Mouse (Mus musculus) kidney, postnatal 4 days (tissue): ENCODE measurements around the gene Dtnbp1.
A peak's percentile ranks its signal among the peaks of the same experiment; 100 is the strongest.

ENCODE experiments used
- DNase-seq, 2 experiments: peaks; one replicate each; pipeline ENCODE4 v3.0.0; 2021; ENCODE audit warnings: mixed read lengths in 2 of 2

Dtnbp1 gene

DNA sequence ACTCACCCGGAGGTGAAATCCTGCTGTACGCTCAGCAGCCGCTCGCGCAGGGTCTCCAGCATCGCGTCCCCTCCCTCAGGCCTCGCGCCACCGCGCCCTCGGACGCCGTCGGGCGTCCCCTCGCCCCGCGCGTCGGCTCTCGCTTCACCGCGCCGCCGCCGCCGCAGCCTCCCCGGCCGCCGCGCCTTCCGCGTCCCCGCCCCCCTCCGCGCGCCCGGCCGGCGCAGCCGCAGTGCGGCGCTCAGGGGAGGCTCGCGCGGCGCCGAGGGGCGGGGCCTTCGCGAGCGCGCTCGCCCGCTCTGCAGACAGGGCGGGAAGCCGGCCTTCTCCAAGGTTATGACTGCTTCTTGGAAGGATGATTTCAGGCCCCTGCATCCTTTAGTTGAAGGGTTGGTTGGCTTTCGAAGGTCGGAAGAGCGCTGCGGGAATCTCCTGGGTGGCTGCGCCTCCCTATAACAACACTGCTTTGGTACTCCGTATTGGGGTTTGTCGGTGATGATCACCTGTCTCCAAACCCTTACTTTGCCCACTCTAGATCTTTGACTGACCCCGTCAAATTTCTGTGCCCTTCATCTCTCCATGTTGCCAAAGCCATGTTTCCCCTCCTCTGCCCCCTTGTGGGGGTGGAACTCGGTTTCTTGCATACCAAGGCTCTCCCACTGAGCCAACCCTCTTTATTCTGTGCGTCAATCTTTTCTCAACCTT, at the start of gene Dtnbp1:
Dtnbp1 (minus strand) TSS at position 237 of the 705 bp plus-strand sequence.
- peak; percentile 84 to 90 for DNase-seq

DNA sequence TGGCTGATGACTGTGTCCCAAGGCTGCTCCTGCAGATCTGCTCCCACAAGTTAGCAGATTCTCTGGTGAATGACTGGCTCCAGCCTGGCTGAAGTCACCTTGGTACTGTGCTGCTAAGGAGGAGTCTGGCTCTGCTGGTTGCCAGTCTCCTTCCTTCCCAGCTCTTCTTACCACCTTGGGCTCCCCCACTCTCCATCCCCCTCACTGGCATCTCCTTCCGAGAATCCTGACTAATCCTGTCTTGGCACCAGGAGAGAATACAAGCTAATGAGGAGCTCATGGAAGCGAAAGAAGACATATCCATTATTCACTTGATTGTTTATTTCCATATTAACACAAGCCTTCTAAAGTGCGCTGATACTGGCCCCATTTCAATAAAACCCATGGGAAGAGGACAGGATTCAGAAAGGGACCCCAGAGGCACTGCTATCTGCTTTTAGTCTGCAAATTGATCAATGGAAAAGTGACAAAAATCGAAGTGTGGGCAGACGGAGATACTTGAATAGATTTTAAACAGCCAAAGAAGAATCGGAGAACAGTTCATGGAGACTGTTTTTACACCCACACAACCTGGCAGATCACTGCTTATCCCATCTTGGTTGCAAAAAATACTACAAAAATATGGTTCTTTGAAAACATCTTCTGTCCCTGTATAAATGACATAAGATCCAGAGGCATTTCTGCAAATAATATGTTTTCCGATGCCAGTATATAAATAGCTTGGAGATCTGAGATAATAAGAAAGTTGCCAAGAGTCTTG, 47.5 kb upstream of the Dtnbp1 start:
- DNase-seq = no peak

DNA sequence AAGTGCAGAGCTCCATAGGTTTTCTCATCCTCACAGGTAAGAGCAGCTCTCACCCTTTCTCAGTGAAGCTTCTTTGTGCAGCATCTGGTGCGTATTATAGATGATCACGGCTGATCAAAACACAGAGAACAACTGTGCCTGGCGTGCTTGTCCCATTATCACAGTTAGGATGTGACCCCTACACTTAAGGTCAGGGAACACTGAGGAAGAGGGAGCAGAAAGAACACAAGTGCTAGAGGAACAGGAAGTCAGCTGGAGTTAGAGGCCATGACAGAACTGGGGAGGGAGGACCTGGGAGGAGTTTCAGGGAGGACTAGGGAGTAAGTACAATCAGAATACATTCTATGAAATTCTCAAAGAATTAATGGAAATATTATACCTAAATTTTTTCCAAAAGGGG, 41.5 kb upstream of the Dtnbp1 start:
- no peak for DNase-seq

DNA sequence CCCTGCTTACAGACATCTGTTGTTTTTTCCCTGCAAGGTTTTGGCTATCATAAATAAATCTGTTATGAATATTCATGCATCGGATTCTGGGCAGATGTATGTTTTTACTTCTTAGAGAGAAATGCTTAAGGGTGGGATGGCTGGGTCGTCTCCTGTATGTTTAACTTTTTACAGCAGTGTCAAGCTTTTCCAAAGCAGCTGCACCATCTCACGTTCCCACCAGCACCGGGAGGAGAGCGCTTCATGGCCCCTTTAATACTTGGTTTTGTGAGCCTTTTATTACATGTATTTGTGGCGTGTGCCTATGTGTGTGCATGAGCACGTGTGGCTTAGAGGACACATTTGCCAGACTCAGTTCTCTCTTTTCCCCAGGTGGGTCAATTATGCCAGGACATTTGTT, 38.8 kb upstream of the Dtnbp1 start:
- DNase-seq = peak; percentile 17 to 21

DNA sequence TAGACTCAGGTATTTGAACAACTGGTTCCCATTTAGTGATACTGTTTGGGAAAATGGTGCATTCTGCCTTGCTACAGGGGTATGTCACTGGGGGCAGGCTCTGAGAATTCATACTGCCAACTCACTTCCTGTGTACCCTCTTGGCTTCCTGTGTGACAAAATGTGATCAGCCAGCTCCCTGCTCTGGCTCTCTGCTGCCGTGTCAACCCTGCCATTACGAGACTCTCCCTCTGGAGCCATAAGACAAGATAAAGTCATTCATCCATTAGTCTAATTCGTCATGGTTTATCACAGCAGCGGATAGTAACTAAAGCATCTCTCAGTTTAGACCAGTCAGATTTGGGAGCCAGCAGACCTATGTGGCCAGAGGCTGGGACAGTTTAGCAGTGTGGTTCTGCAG, 38.2 kb upstream of the Dtnbp1 start:
- no peak for DNase-seq

DNA sequence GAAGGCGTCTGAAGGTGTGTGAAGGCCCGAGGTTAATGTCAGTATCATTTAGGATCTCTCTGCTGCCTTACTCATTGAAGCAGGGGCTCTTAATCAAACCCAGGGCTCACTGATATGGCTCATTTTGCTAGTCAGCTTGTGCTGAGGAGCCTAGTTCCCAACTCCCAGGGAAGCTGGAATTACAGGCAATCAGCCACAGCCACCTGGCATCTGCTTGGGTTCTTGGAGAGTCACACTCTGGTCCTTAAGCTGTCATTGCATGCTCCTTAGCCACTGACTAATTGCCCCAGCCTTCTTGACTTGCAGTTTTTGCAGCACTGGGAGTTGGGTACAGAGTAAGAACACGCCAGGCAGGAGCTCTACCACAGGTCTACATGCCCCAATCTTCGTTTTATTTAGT, 34.5 kb upstream of the Dtnbp1 start:
- DNase-seq = no peak

DNA sequence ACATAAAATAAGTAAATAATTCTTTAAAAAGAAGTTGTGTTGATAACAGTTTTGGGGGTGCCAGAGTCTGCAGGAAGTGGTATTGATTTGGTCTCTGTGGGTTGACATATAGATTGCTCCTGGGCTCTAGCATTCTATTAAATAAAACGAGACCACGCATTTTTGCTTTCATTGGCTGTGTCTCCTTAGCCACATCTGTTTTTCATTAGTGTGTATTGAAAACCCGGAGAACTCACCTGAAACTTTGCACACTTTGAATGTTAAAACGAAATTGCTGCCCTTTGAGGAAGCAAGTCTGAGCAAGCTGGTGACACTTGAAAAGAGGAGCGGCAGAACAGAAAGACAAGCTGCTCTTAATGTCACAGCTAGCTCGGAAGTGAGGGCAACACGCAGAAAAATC, 32.8 kb upstream of the Dtnbp1 start:
- no peak for DNase-seq

DNA sequence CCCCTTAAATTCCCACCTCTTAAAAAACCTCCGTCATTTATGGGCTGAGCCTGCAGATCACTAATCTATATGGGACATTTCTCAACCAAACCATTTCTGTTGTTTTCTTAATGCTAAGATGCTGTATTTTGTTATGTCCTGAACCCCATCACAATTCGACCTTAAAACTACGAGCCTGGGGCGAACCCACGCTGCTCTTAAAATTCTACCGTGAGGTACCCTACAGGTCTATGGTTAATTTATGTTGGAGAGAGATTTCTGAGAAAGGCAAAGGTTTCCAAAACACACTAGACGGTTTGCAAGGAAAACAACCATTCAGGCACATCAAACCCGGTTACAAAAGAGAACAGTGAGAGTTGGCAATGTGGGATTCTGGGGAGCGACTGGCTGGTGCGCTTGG, 31.4 kb upstream of the Dtnbp1 start:
- DNase-seq = no peak

DNA sequence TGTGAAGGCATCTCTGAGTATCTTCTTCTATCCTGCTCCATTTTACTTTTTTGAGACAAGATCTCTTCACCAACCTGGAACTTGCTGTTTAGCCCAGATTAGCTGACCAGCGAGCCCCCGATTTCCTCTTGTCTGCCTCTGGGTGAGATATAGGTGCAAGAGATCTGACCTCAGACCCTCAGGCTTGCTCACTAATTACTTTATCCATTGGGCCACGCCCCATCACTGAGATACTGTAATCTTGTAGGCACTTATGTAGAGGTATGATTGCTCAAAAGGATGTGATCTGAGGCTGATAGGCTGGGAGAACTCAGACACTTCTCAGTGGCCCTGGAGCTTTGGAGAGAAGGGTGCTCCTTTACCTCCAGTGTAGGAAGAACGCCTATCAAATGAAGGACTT, 30.5 kb upstream of the Dtnbp1 start:
- DNase-seq = no peak

DNA sequence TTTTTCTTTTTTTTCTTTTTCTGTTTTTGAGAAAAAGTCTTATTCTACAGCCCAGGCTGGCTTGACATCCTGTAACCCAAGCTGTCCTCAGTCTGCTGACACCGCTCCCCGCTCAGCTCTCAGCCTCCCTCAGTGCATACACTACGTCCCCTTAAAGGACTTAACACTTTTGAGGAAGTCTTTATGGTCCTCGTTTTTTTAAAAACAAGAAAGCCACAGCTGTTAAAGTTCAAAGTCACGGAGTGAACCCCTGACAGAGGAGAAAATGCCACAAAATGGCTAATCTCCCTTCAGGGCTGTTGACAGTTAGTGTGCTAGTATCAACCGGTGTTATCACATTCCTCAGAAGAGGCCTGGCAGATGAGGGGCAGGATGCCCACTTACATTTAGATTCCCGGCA, 29.8 kb upstream of the Dtnbp1 start:
- DNase-seq = peak; percentile 24 to 41

DNA sequence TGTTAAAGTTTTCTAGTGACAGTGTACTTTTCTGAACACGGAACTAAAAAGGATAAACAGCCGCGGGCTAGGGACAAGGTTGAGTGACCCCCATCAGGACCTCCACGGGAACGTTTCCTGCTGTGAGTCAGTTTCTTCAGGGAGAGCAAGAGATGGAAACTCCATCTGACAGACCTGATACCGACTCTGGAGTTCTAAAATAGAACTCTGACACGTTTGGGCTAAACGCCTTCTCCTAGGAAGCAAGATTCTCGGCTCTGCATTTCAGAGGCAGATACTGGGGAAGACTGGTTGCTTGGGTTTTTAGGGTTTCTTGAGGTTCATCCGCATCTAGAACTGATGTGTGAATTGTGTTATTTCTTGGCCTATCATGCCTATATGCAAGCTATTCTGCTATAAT, 29.4 kb upstream of the Dtnbp1 start:
- DNase-seq = no peak

DNA sequence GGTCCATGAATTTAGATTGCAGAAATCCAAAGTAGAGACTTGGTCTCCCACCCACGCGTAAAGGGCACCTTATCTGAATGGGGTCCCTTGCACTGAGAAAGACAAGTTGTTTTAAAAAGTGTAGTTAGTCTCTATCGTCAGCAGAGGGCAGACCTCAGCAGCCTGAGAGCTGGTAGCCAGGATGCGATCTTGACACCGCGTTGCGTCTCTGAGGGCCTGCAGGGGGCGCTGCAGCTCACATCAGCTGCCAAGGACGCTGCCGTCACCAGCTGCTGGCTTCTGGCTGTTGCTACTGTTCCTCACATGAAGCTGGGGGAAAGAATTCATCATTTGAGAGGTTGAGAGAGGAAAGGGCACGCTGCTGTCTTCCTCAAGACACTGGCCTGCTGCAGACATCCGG, 28.9 kb upstream of the Dtnbp1 start:
- peak; percentile 94 to 95 for DNase-seq

DNA sequence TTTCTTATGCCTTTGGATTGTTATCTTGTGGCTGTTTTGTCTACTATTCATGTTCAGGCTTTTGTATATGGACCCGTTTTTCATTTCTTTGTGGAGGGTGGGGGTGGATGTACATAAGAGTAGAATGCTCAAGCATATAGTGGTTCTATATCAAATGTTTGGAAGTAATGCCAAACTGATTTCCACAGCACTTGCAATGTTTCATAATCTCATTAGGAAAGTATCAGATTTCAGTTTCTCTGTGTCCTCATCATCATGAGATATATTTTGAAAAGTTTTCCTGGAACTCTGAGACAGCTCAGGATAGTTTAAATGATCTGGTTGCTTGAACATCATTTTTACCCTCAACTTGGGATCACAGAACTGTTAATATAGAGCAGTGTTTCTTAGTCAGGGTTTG, 27.8 kb upstream of the Dtnbp1 start:
- DNase-seq = no peak

DNA sequence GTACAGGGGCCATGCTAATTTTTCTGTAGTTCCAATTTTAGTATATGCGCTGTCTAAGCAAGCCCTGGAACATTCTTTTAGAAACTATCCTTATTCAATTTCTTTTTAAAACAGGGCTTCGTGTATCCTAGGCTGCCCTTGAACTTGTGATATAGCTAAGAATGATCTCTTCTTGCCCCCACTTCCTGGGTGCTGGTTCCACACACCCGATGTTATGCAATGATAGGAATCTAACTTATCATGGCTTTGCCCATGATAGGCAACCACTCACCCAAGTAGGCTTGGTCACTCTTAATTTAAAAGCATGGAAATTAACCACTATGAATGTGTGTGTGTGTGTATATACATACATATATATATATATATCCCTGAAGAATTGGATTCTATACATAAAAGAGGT, 24.3 kb upstream of the Dtnbp1 start:
- no peak for DNase-seq

DNA sequence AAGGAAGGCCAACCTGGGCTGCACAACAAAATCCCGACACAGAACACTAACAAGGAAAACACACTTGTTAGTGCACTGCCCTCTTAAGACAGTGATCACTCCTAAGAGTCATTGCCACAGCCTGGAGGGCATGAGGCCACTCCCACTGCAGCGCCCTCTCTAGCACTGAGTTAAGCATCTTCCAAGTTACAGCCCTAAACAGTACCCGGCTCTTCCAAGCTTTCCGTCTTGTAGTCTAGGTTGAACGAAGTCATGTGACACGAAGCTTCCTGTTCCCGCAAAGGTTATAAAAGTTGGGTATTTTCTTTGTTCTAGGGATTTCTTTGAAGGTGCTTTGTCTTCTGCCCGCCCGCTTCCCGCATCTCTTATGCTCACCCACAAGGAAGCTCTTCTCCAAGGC, 22.9 kb upstream of the Dtnbp1 start:
- no peak for DNase-seq

DNA sequence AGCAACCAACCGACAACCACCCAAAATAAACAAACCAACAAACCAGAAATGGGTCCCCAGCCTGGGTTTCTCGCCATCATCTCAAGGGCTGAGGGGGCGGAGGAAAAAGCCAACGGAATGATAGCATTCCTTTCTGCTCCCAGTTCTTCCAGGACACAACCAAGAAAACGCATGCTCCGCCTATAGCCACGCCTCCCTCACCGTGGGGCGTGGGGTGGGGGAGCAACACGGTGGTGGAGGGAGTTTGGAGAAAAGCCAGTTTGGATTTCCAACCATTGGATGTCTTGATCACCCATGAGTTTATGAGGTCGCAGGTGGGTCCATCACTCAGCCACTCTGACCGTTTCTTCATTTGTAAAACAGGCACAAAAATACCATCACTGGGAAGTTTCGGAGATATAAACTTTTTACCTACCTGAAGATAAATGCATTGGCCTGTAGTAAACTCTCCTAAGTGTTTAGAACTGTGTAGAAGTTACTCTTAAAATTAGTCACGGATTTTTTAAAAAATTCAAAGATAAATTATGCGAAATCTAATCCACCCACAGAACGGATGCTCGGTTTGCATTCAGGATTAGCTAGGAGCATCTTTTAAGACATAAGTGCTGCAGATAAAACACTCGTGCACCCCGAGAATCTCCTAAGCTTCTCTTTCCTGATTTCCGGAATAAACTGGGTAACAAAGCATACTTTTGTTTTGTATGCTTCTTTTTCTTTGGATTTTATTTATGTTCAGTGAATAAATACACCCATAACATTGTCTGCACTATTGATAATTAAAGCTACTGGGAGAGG, 21.6 kb upstream of the Dtnbp1 start:
- DNase-seq = no peak

DNA sequence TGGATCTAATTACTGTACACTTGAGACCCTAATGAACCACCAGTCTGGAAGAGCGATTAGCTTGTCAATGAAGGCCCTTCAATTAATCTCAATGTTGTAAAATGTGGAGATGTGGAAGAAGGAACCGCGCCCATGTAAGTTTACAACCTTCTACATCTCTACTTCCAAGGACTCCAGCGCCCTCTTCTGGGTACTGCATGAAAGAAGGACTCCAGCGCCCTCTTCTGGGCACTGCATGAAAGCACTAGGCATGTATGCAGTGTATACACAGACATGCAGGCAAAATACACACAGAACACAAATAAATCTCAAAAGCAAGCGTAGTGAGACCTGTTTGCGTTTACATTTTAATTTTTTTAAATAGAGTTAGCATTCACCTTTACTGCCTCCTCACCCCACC, 6.2 kb upstream of the Dtnbp1 start:
- DNase-seq = peak; percentile 68 to 72

DNA sequence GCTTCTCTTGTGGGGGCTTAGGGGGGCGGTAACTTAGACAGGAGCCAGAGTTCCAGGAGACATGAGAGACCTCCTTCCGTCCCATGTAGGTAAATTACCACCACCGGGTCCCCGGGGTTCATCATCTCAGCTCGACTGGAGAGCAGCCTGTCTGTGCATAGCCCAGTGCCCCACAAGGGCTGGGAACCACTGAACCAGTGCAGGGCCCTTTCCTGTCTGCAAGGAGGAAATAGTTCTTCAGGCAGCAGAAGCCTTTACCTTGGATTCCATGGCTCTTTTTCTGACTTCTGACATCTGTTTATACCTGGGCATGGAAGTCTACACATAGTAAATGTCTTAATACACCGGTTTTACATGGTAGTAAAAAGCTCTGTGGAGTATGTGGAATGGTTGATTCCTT, 5.8 kb upstream of the Dtnbp1 start:
- no peak for DNase-seq

DNA sequence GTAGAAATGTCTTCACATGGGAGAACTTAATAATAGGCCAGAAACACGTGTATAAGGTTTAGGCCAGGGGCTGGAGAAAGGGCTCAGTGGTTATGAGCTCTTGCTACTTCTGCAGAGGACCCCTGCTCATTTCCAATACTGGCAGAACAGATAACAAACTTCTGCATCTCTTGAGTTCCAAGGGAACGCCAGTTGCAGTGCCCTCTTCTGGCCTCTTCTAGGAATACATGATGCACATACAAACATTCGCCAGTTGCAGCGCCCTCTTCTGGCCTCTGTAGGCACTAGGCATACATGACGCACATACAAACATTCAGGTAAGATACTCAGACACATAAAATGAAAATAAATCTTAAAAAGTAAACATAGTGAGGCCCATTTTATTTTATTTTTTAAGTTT, 4.5 kb upstream of the Dtnbp1 start:
- peak; percentile 27 to 40 for DNase-seq

DNA sequence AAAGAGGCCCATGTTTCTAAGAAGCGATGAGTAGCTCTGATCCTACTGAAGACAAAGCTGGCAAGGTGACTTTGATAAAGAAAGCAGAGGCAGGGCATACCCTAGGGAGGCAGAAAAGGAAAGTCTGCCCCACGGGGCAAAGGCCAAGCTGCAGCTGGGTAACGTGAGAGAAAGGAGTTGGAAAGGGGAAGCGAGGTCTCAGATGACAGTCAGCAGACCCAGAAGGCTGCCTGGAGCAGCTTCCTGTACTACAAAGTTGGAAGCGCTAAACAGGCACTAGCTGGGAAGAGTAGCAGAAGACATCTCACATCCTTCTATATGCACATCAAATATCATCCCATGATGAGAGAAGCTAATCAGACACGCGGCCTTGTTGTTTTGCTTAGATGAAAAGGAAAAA, 3.9 kb upstream of the Dtnbp1 start:
- peak; percentile 51 to 52 for DNase-seq

DNA sequence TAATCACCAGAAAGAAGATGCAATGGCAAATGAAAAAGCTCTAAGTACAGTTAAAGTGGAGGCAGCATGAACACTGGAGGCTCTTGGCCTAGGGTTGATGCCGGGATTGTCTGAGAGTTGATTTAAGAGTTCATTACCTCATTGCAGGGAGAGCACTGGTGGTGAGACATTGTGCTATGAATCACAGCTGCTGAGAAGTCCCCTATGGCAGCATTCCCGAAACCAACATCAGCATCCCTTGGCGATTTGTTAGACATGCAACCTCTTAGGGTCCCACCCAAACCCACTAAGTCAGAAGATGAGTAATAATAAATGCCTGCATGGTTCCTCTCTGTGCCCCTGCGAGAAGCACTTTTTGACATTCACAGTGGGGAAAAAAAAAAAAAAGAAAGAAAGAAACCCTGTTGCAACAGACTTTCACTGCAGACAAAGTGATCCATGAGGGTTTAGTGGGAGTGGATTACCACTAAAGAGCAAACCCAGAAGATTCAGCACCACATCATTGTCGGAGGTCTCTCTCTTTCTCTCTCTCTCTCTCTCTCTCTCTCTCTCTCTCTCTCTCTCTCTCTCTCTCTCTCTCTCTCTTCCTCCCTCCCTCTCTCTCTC, 3.1 kb upstream of the Dtnbp1 start:
- no peak for DNase-seq

DNA sequence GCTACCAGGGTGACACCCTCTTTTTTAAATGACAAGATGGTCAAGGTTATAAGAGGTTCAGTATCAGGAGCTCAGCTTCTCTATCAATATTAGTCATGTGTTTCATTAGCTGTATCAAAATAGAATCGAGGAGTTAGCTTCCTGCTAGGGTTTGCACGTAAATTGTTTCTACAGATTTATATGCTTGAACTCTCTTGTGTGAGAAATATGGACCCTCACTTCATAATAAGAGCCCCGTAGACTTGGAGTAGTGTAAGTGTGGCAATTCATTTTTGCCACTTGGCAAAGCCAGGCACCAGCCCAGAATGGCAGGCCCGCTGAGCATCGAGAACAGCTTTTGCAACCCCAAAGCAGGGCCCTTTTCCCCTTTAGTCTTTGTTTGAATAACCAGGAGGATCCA, 1.1 kb upstream of the Dtnbp1 start:
- DNase-seq = no peak

DNA sequence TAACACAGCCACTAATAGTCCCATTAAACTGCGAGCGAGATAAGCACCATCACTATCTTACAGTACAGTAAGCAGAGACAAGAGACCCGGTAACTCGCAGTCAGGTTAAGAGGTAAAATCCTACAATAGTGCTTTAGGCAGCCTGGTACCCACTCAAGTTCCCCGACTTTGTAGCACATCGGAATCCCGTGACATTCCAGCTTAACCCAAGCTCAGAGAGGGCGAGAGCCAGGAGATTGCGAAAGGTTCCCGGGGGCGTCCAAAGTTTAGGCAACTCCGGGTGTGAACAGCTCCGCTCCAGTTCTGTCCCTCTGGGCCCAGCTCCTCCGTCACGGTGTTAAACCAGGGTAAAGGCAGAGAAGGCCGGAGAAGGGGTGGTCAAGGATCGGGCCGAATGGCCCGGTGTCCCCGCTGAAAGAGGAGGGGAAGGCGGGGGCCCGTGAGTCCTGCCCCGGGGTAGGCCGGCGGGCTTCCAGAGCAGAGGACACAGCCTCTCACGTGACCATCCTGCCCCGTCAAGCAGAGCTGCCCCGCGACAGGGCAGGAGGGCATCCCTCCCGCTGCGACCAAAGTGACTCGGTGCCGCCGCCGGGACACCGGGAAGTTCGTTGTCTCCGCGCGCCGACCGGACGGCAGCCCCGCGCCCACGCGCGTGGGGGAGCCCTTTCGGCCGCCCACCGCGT, 578 bp downstream of the Dtnbp1 start:
- peak; percentile 73 to 83 for DNase-seq
